Mouse (Mus musculus): ENCODE measurements around the gene Ufm1.

Gene Ufm1

GRCm38 (mm10) chr3:53863383-53864220 is at the start of gene Ufm1:
TSS of gene Ufm1 (minus strand) at chr3:53863830.
- DNase-seq (ENCODE audit: low spot score) = peak; percentile 89

GRCm38 (mm10) chr3:53890619-53891540 is 27.2 kb upstream of the Ufm1 start:
- DNase-seq (ENCODE audit: low spot score) = peak; percentile 65

- DNase-seq (ENCODE audit: low spot score) = no peak
Measured at GRCm38 (mm10) chr3:53871596-53871995, 8.0 kb upstream of the Ufm1 start.

GRCm38 (mm10) chr3:53870482-53870881 is 6.9 kb upstream of the Ufm1 start:
- no peak for DNase-seq (ENCODE audit: low spot score)

- no peak for DNase-seq (ENCODE audit: low spot score)
Measured at GRCm38 (mm10) chr3:53869263-53869662, 5.6 kb upstream of the Ufm1 start.

GRCm38 (mm10) chr3:53868212-53868611 is 4.6 kb upstream of the Ufm1 start:
- no peak for DNase-seq (ENCODE audit: low spot score)

GRCm38 (mm10) chr3:53854831-53855230 is 8.8 kb downstream of the Ufm1 start:
- DNase-seq (ENCODE audit: low spot score) = no peak

- DNase-seq (ENCODE audit: low spot score) = no peak
Measured at GRCm38 (mm10) chr3:53854261-53854660, 9.4 kb downstream of the Ufm1 start.

GRCm38 (mm10) chr3:53848262-53848661 is 15.4 kb downstream of the Ufm1 start:
- DNase-seq (ENCODE audit: low spot score) = no peak

- DNase-seq (ENCODE audit: low spot score) = no peak
Measured at GRCm38 (mm10) chr3:53847726-53848125, 15.9 kb downstream of the Ufm1 start.

- DNase-seq (ENCODE audit: low spot score) = no peak
Measured at GRCm38 (mm10) chr3:53846206-53846928, 17.3 kb downstream of the Ufm1 start.

- DNase-seq (ENCODE audit: low spot score) = no peak
Measured at GRCm38 (mm10) chr3:53844786-53845185, 18.8 kb downstream of the Ufm1 start, which contains the start of gene Gm10985. TSS of gene Gm10985 (plus strand) at chr3:53845086.

- DNase-seq (ENCODE audit: low spot score) = no peak
Measured at GRCm38 (mm10) chr3:53834238-53834637, 29.4 kb downstream of the Ufm1 start.

GRCm38 (mm10) chr3:53813421-53813977 is 50.1 kb downstream of the Ufm1 start:
- no peak for DNase-seq (ENCODE audit: low spot score)
